Mouse (Mus musculus) erythroblast, embryonic 14.5 days (primary cell): ENCODE measurements around the gene Slc12a8.
"Not testable (repeated sequence)": the region's sequence is repeated elsewhere in the genome, so short reads cannot be mapped to it uniquely, and the experiment has no call there.

ENCODE experiments used
- GATA1 ChIP-seq: IDR thresholded peaks from 2 replicates; pipeline ENCODE4 v1.6.1; 2012; ENCODE audit warnings: low read length, inconsistent platforms, mixed read lengths
- TAL1 ChIP-seq: IDR thresholded peaks from 3 replicates; pipeline ENCODE4 v1.6.1; 2012; ENCODE audit warnings: low read length, inconsistent platforms, mixed read lengths

- not testable (repeated sequence) for TF ChIP-seq GATA1, TAL1
Measured at GRCm38 (mm10) chr16:33509231-33509630, 7.9 kb upstream of the Slc12a8 start.
